Comparison of ENCODE assay signal across 7 mouse cellular contexts in genomic region chr5:127616884-127617635, GRCm38 (mm10). TPM values are rescaled to one million over a fixed set of nuclear protein-coding genes. Genes with fewer than 3 reads are reported as not detected.
DNase-seq lines count a peak whose midpoint lies in the region; ATAC-seq lines count a peak whose summit lies in the region.

No protein-coding gene starts in this region.

- peak overlapping the region; percentile 98 for H3K9ac ChIP-seq in embryonic facial prominence, embryonic 12.5 days
- peak overlapping the region; percentile 95 for H3K9ac ChIP-seq in limb, embryonic 11.5 days (ENCODE audit: low read length)
- H3K9ac ChIP-seq in midbrain, embryonic 14.5 days (replicated peaks; ENCODE audit: low read length), result peak overlapping the region; percentile 96

- 0% methylated on average over 77 of the region's 91 CpGs for WGBS in embryonic facial prominence, embryonic 12.5 days
- WGBS in limb, embryonic 11.5 days, result under 1% methylated on average over 90 of the region's 91 CpGs
- WGBS in midbrain, embryonic 14.5 days, result under 1% methylated on average over 91 of the region's 91 CpGs

- ATAC-seq in embryonic facial prominence, embryonic 12.5 days (ENCODE audit: insufficient number of reproducible peaks, insufficient read depth, low FRiP score, low TSS enrichment), result peak; percentile 90
- ATAC-seq in limb, embryonic 11.5 days (ENCODE audit: insufficient number of reproducible peaks, low FRiP score, low TSS enrichment, low read depth), result peak; percentile 89
- peak; percentile 94 for ATAC-seq in midbrain, embryonic 14.5 days (ENCODE audit: low FRiP score, low TSS enrichment)

- no peaks in the 10 kb centered on the region for H3K27me3 ChIP-seq in embryonic facial prominence, embryonic 12.5 days
- H3K27me3 ChIP-seq in limb, embryonic 11.5 days (ENCODE audit: control insufficient read depth, insufficient read depth, low read length), result no peaks in the 10 kb centered on the region
- no peaks in the 10 kb centered on the region for H3K27me3 ChIP-seq in midbrain, embryonic 14.5 days (ENCODE audit: control insufficient read depth, insufficient read depth, low read length)

- DNase-seq in adrenal gland, postnatal 25 days, result peak; percentile 98
- DNase-seq in heart, adult 11 months, result peak; percentile 100
- DNase-seq in kidney, adult 18-20 months, result peak; percentile 99
- DNase-seq in limb, embryonic 11.5 days (ENCODE audit: low spot score), result peak; percentile 98
- peak; percentile 98 for DNase-seq in midbrain, embryonic 14.5 days
- peak; percentile 97 for DNase-seq in spleen, adult 18-20 months

- peak overlapping the region; percentile 82 for H3K27ac ChIP-seq in embryonic facial prominence, embryonic 12.5 days
- H3K27ac ChIP-seq in limb, embryonic 11.5 days (replicated peaks; ENCODE audit: low read depth, low read length), result no peak overlapping the region; the same call in 1 of the 2 replicates
- peak overlapping the region; percentile 83 for H3K27ac ChIP-seq in midbrain, embryonic 14.5 days (replicated peaks; ENCODE audit: low read depth, low read length)

- peak overlapping the region; percentile 97 for H3K4me2 ChIP-seq in embryonic facial prominence, embryonic 12.5 days (replicated peaks)
- peak overlapping the region; percentile 95 for H3K4me2 ChIP-seq in limb, embryonic 11.5 days (ENCODE audit: low read depth, severe bottlenecking)
- H3K4me2 ChIP-seq in midbrain, embryonic 14.5 days (ENCODE audit: low read length), result peak overlapping the region; percentile 90

- peak overlapping the region; percentile 97 for H3K4me3 ChIP-seq in embryonic facial prominence, embryonic 12.5 days
- peak overlapping the region; percentile 98 for H3K4me3 ChIP-seq in limb, embryonic 11.5 days (ENCODE audit: low read depth, low read length)
- H3K4me3 ChIP-seq in midbrain, embryonic 14.5 days (replicated peaks; ENCODE audit: low read depth, low read length), result peak overlapping the region; percentile 95

- H3K36me3 ChIP-seq in embryonic facial prominence, embryonic 12.5 days, result no peaks in the 10 kb centered on the region
- H3K36me3 ChIP-seq in limb, embryonic 11.5 days (ENCODE audit: control insufficient read depth, insufficient read depth, low read length), result no peaks in the 10 kb centered on the region
- no peaks in the 10 kb centered on the region for H3K36me3 ChIP-seq in midbrain, embryonic 14.5 days (ENCODE audit: control insufficient read depth, insufficient read depth, low read length)

- H3K4me1 ChIP-seq in embryonic facial prominence, embryonic 12.5 days, result peaks cover 16% of the 10 kb centered on the region
- peaks cover 6% of the 10 kb centered on the region for H3K4me1 ChIP-seq in limb, embryonic 11.5 days (ENCODE audit: control insufficient read depth, insufficient read depth, low read length)
- peaks cover 20% of the 10 kb centered on the region for H3K4me1 ChIP-seq in midbrain, embryonic 14.5 days (ENCODE audit: control insufficient read depth, insufficient read depth, low read length)

- no peaks in the 10 kb centered on the region for H3K9me3 ChIP-seq in embryonic facial prominence, embryonic 12.5 days
- H3K9me3 ChIP-seq in limb, embryonic 11.5 days (ENCODE audit: control insufficient read depth, low read length), result no peaks in the 10 kb centered on the region
- H3K9me3 ChIP-seq in midbrain, embryonic 14.5 days (ENCODE audit: control insufficient read depth, low read length), result no peaks in the 10 kb centered on the region

RNA-seq across cellular contexts. Expression of gene Glt1d1, which starts 15.0 kb away (rescaled TPM):
- 0.33 and 1.1 TPM in 2 replicates for total RNA-seq in adrenal gland, postnatal 25 days (2021)
- 0.65 and 0.97 TPM in 2 replicates for polyA plus RNA-seq in embryonic facial prominence, embryonic 12.5 days (2016; fragmentation: Nextera tagmentation; extraction: Ambion mirVana)
- polyA plus RNA-seq in limb, embryonic 11.5 days (2014; fragmentation: Nextera tagmentation; extraction: Ambion mirVana), result 0.33 and 1.2 TPM in 2 replicates
- polyA plus RNA-seq in midbrain, embryonic 14.5 days (2014; fragmentation: Nextera tagmentation; extraction: Ambion mirVana), result 1.1 and 1.6 TPM in 2 replicates

RNA-seq across cellular contexts. Expression of gene Slc15a4, which starts 15.6 kb away (rescaled TPM):
- 15.6 and 23.6 TPM in 2 replicates for total RNA-seq in adrenal gland, postnatal 25 days (2021)
- polyA plus RNA-seq in embryonic facial prominence, embryonic 12.5 days (2016; fragmentation: Nextera tagmentation; extraction: Ambion mirVana), result 25.8 and 26.1 TPM in 2 replicates
- 22.4 and 24.6 TPM in 2 replicates for polyA plus RNA-seq in limb, embryonic 11.5 days (2014; fragmentation: Nextera tagmentation; extraction: Ambion mirVana)
- polyA plus RNA-seq in midbrain, embryonic 14.5 days (2014; fragmentation: Nextera tagmentation; extraction: Ambion mirVana), result 22.8 and 27.3 TPM in 2 replicates
